Mouse (Mus musculus) spleen, postnatal 4 days (tissue): ENCODE data around the gene Tmem88.

Source experiments
- DNase-seq, 2 experiments: peaks; one replicate each; pipeline ENCODE4 v3.0.0; 2022; ENCODE audit warnings: low spot score in 2 of 2

Gene Tmem88

GRCm38 (mm10) chr11:69404595-69405396 lies 6.8 kb upstream of the Tmem88 start:
- DNase-seq = peak in 1 of 2 experiments; percentile 57

GRCm38 (mm10) chr11:69403691-69404594 lies 5.9 kb upstream of the Tmem88 start:
- DNase-seq = peak; percentile 16 to 65

DNA sequence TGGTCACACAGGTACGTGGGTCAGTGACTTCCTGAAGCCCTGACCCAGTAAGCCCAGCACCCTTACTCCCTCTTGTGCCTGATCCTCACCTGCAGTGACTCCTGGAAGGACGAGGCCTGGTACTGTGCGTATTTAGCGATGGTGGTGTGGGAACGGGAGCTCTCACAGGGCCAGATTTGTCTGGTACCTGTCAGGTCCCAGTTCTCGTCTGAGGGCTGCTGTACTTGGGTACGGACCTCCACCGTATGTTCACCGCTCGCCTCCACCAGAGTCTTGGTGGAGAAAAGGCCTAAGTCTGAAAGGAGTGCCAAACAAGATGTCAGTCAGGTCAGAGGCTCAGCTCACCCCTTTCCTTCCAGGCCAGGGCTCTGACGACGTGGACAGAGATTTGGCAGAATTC lies 4.0 kb upstream of the Tmem88 start:
- peak in 1 of 2 experiments; percentile 57 for DNase-seq

DNA sequence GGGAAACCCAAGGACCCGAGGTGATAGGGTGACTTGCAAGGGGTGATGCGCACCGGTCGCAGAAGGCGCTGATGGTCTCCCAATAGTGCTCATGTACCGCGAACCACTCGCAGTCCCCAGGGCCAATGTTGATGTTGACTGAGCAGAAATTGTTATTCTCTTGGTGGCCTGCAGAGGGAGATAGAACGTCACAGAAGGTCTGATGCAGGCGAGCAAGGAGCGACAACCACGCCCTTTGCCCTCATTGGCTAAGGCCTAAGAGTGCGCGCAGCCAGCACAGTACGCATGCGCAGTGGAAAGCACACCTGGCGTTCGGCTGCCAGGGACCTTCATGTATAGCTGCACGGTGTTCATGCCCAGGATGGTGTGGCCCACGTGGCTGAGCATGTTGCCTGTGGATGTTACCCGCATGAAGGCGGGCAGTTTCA lies 3.2 kb upstream of the Tmem88 start:
- peak; percentile 82 to 90 for DNase-seq

GRCm38 (mm10) chr11:69400083-69400850 lies 2.2 kb upstream of the Tmem88 start:
- peak; percentile 12 to 67 for DNase-seq

- DNase-seq = no peak
Observed at GRCm38 (mm10) chr11:69399201-69400082, 1.4 kb upstream of the Tmem88 start.

GRCm38 (mm10) chr11:69398486-69399200 lies 609 bp upstream of the Tmem88 start:
- DNase-seq = no peak

GRCm38 (mm10) chr11:69397581-69398057 lies 415 bp downstream of the Tmem88 start:
- DNase-seq = peak; percentile 15 to 64

DNA sequence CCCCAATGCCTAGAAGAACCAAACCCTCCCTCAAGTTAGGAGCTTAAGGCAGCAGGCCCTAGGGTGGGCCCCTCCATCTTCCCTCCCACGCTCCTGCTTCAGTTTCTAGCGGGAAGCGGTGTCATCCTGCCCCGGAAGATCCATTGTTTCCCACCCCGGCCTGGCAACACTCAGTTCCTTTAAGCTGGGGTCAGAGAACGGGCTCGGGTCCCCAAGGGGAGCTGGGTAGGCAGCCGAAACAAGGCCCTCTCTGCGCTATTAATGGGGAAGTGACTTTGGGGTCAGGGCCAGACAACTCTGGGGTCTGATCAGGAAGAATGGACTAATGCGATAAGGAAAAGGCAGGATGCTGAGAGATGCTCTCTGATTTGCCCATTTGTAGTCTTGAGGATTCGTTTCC lies 1.3 kb downstream of the Tmem88 start:
- peak; percentile 41 to 64 for DNase-seq

DNA sequence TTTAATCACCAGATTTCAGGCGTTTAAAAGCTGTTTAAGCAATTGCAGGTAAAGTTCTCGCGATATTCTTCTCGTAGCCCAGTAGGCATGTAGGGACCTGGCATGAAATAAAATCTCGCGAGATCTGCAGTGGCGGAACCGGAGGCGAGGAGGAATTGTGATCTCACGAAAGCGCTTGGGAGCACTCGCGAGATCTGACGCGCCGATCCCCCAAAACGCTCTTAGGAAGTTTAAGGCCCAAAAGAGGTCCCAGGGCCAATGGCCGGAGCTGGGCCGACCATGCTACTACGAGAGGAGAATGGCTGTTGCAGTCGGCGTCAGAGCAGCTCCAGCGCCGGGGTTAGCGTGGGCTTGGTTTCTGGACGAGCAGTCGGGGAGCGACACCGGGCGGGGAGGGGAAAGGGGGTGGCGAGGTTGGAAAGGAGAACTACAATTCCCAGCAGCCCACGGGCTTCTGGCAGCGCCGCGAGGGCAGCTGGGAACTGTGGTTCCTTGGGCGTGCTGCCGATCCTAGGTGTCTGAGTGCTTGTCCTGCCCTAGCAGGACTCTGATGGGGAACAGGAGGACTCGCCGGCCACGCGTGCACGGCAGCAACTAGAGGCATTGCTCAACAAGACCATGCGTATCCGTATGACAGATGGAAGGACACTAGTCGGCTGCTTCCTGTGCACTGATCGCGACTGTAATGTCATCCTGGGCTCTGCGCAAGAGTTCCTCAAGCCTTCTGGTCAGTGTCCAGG lies 2.2 kb downstream of the Tmem88 start:
- DNase-seq = peak; percentile 93 to 94

DNA sequence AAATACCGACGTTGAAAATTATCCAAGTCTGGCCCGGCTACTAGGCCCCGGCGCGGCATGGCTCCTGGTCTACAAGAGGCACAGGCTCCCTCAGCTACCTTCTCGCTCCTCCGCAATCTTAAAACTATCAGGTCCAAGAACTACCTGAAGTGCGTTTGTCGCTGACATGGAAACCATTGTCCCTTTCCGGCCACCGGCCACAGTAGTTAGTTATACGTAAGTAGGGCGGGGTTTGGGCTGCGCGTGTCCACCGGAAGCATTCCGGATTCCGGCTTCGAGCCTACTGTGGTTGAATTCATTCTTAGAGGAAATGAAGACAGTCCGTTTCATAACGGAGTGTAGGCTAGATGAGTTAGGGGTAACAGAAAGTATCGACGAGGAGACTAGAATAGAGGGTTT lies 2.8 kb downstream of the Tmem88 start, which contains the start of the genes Naa38 and Cyb5d1:
Naa38 (plus strand) TSS at position 253 of the 399 bp plus-strand sequence.
Cyb5d1 (minus strand) TSS at position 397 of the 399 bp plus-strand sequence.
- DNase-seq = peak; percentile 87 to 92

GRCm38 (mm10) chr11:69394591-69395167 lies 3.4 kb downstream of the Tmem88 start:
- DNase-seq = peak; percentile 21 to 69

DNA sequence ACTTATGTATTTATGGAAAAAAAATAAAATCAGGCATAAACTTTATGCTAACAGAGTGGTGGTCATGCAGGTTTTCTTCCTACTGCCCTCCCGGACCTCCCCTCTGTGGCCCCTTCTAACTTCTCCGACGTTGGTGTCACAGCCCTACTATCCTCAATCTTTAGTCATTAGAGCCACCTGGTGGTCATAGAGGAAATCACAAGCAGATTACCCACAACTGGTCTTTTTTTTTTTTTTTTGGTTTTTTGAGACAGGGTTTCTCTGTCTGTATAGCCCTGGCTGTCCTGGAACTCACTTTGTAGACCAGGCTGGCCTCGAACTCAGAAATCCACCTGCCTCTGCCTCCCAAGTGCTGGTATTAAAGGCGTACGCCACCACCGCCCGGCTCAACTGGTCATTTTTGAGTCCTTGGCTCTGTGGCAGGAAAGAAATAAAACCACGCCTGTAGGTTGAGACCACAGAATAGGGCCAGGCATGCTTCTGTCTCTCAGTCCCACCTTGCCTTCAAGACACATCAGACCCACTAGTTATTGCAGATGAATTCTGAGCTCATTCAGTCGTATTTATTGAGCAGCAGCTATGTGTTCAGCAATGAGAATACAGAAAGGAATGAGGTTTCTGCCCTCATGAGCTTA lies 7.5 kb downstream of the Tmem88 start:
- peak; percentile 72 to 85 for DNase-seq

GRCm38 (mm10) chr11:69389531-69390399 lies 8.3 kb downstream of the Tmem88 start:
- no peak for DNase-seq

GRCm38 (mm10) chr11:69388680-69389079 lies 9.4 kb downstream of the Tmem88 start:
- DNase-seq = no peak

- DNase-seq = no peak
Observed at GRCm38 (mm10) chr11:69386758-69387157, 11.3 kb downstream of the Tmem88 start.

GRCm38 (mm10) chr11:69384979-69385378 lies 13.1 kb downstream of the Tmem88 start:
- no peak for DNase-seq
